Mouse (Mus musculus) erythroblast, embryonic 14.5 days (primary cell): ENCODE results near the gene Smc1a.

Experiments
- GATA1 ChIP-seq: IDR thresholded peaks from 2 replicates; pipeline ENCODE4 v1.6.1; 2012; ENCODE audit warnings: low read length, inconsistent platforms, mixed read lengths
- TAL1 ChIP-seq: IDR thresholded peaks from 3 replicates; pipeline ENCODE4 v1.6.1; 2012; ENCODE audit warnings: low read length, inconsistent platforms, mixed read lengths

GRCm38 (mm10) chrX:152001737-152002710 is 14.2 kb upstream of the Smc1a start, which contains the start of gene Hsd17b10:
- TF ChIP-seq GATA1 (no peak), TAL1 (no peak)
